Mouse (Mus musculus) ES-E14 (cell line): Measurements from ENCODE around the gene Phactr2.

ENCODE experiments used
- CHD2 ChIP-seq: IDR thresholded peaks from 2 replicates; pipeline ENCODE4 v1.6.1; 2014; ENCODE audit warnings: mild to moderate bottlenecking, low read depth, low read length, inconsistent platforms
- MAFK ChIP-seq: IDR thresholded peaks from 2 replicates; pipeline ENCODE4 v1.6.1; 2014; ENCODE audit warnings: mild to moderate bottlenecking, low read depth, low read length, inconsistent platforms; ENCODE audit not compliant: insufficient read depth
- ZC3H11A ChIP-seq: IDR thresholded peaks from 2 replicates; pipeline ENCODE4 v1.6.1; 2012; ENCODE audit warnings: low read depth, mild to moderate bottlenecking, inconsistent platforms, low read length, borderline replicate concordance

DNA sequence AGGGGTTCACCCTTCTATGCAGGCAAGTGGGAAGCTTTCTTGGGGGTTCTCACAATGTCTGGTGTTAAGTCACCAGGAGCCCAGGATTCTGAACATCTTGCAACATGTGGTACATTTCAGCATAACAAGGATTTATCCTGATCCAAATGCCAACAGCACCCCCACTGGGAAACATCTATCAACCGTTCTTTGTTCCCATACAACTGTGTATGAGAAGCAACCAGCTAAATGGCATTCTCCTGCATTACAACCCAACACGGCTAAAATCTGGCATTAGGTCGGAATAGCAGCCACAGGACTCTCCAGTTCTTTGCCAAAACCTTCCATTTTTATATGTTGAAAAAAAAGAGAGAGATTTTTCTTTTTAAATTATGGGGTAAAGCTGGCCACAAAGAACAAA is 264.7 kb downstream of the Phactr2 start:
- TF ChIP-seq CHD2: no peak
- TF ChIP-seq ZC3H11A: no peak
- no peak for TF ChIP-seq MAFK
